Mouse (Mus musculus): ENCODE measurements around the gene Slc25a13.

The Slc25a13 gene

GRCm38 (mm10) chr6:6216507-6217285 is at the start of gene Slc25a13:
Gene Slc25a13 (minus strand): TSS chr6:6217173.
- DNase-seq (ENCODE audit: low spot score): no peak

GRCm38 (mm10) chr6:6265761-6266160 is 48.8 kb upstream of the Slc25a13 start:
- no peak for DNase-seq (ENCODE audit: low spot score)

GRCm38 (mm10) chr6:6263293-6263911 is 46.4 kb upstream of the Slc25a13 start:
- DNase-seq (ENCODE audit: low spot score): no peak

- no peak for DNase-seq (ENCODE audit: low spot score)
These were observed 43.9 kb upstream of the Slc25a13 start for GRCm38 (mm10) chr6:6260917-6261316.

- DNase-seq (ENCODE audit: low spot score): no peak
These were observed 31.5 kb upstream of the Slc25a13 start for GRCm38 (mm10) chr6:6248500-6248899.

GRCm38 (mm10) chr6:6243828-6244227 is 26.9 kb upstream of the Slc25a13 start:
- no peak for DNase-seq (ENCODE audit: low spot score)

GRCm38 (mm10) chr6:6242114-6242513 is 25.1 kb upstream of the Slc25a13 start:
- DNase-seq (ENCODE audit: low spot score): no peak

- no peak for DNase-seq (ENCODE audit: low spot score)
These were observed 19.9 kb upstream of the Slc25a13 start for GRCm38 (mm10) chr6:6236788-6237298.

GRCm38 (mm10) chr6:6230262-6230661 is 13.3 kb upstream of the Slc25a13 start:
- no peak for DNase-seq (ENCODE audit: low spot score)

- no peak for DNase-seq (ENCODE audit: low spot score)
These were observed 5.7 kb upstream of the Slc25a13 start for GRCm38 (mm10) chr6:6222721-6223120.

GRCm38 (mm10) chr6:6220574-6220973 is 3.6 kb upstream of the Slc25a13 start:
- no peak for DNase-seq (ENCODE audit: low spot score)

GRCm38 (mm10) chr6:6219661-6220370 is 2.8 kb upstream of the Slc25a13 start:
- no peak for DNase-seq (ENCODE audit: low spot score)

GRCm38 (mm10) chr6:6217286-6217625 is 283 bp upstream of the Slc25a13 start:
- DNase-seq (ENCODE audit: low spot score): no peak

- DNase-seq (ENCODE audit: low spot score): no peak
These were observed 860 bp downstream of the Slc25a13 start for GRCm38 (mm10) chr6:6216120-6216506.

- DNase-seq (ENCODE audit: low spot score): no peak
These were observed 4.3 kb downstream of the Slc25a13 start for GRCm38 (mm10) chr6:6212360-6213310.

GRCm38 (mm10) chr6:6211958-6212357 is 5.0 kb downstream of the Slc25a13 start:
- no peak for DNase-seq (ENCODE audit: low spot score)

GRCm38 (mm10) chr6:6210637-6211036 is 6.3 kb downstream of the Slc25a13 start:
- no peak for DNase-seq (ENCODE audit: low spot score)

- DNase-seq (ENCODE audit: low spot score): no peak
These were observed 8.5 kb downstream of the Slc25a13 start for GRCm38 (mm10) chr6:6208351-6209059.

- no peak for DNase-seq (ENCODE audit: low spot score)
These were observed 9.1 kb downstream of the Slc25a13 start for GRCm38 (mm10) chr6:6207836-6208235.

GRCm38 (mm10) chr6:6207395-6207794 is 9.6 kb downstream of the Slc25a13 start:
- no peak for DNase-seq (ENCODE audit: low spot score)

- DNase-seq (ENCODE audit: low spot score): no peak
These were observed 11.3 kb downstream of the Slc25a13 start for GRCm38 (mm10) chr6:6205599-6206165.

All from left cerebral cortex, adult 11 months (tissue).